Mouse (Mus musculus): Measurements from ENCODE around the gene Kcnj10. TPM values are rescaled to one million over a fixed set of nuclear protein-coding genes. Genes with fewer than 3 reads are reported as not detected.
A peak's percentile ranks its signal among the peaks of the same experiment; 100 is the strongest.

Gene Kcnj10
- polyA plus RNA-seq, 1 experiment from 2014 or later: 0.64 TPM

DNA sequence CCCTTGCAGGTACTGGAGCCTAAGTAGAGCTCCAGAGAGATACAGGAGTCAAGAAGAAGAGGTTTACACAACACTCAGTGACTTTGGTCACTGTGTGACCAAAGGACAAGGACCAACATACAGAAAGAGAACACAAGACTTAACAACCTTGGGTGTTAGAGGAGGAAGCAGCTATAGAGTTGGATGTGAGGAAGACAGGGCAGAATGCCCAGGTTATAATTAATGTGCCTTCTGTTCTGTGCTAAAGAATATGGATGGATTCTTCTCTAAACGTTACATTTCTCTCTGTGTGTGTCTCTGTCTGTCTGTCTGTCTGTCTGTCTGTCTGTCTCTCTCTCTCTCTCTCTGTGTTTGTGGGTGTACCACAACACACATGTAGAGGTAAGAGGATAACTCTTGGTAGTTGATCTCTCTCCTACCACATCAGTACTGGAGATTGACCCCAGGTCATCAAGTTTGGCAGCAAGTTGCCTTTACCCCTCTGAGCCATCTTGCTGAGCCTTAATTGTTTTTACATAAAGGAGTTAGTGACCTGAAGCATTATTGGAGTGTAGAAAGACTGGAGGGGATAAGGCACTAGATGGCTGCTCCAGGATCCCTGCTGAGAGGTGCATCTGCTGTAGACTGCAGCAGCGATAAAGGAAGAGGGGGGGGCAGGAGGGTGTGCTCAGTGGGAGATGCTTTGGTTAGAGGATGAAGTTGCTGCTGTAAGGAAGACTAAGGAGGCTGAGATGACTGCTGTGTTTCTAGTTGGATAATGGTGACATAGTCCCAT lies 3.4 kb upstream of the Kcnj10 start:
- no peak for ATAC-seq (ENCODE audit: low FRiP score, low read depth)
- Histone ChIP-seq H3K27ac (replicated peaks) (no peak overlapping the region), H3K9ac (replicated peaks) (no peak overlapping the region), H3K4me1 (peaks cover 18% of the 10 kb centered on the region), H3K4me2 (replicated peaks) (no peak overlapping the region), H3K4me3 (no peak overlapping the region), H3K9me3 (no peaks in the 10 kb centered on the region), H3K36me3 (no peaks in the 10 kb centered on the region), H3K27me3 (peaks cover 34% of the 10 kb centered on the region)
- 43% methylated on average over 2 of the region's 2 CpGs for WGBS

DNA sequence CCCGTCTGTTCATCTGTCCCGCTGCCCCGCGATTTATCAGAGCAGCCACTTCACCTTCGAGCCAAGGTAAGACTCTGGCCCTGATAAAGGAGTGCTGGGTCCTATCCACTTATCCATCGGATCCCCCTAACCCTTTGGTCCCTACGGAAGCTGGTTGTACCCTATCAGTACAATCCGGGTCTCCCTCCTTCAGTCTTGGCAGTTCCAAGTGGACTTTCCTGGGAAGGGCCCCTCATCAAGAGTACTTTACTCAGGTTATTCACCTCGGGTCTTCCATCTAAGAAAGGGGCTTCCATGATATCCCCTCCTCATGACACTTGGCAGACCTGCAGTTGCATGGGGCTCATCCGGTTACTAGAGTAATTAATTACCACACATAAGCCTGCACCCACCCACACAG lies 376 bp downstream of the Kcnj10 start:
- H3K27me3 ChIP-seq: peaks cover 30% of the 10 kb centered on the region
- peak overlapping the region; percentile 50 for H3K9ac ChIP-seq (replicated peaks)
- H3K4me1 ChIP-seq: peaks cover 25% of the 10 kb centered on the region
- 18% methylated on average over 10 of the region's 10 CpGs for WGBS
- H3K27ac ChIP-seq (replicated peaks): no peak overlapping the region
- ATAC-seq (ENCODE audit: low FRiP score, low read depth): no peak
- H3K4me2 ChIP-seq (replicated peaks): peak overlapping the region; percentile 72
- peak overlapping the region; percentile 55 for H3K4me3 ChIP-seq
- no peaks in the 10 kb centered on the region for H3K9me3 ChIP-seq
- H3K36me3 ChIP-seq: no peaks in the 10 kb centered on the region

DNA sequence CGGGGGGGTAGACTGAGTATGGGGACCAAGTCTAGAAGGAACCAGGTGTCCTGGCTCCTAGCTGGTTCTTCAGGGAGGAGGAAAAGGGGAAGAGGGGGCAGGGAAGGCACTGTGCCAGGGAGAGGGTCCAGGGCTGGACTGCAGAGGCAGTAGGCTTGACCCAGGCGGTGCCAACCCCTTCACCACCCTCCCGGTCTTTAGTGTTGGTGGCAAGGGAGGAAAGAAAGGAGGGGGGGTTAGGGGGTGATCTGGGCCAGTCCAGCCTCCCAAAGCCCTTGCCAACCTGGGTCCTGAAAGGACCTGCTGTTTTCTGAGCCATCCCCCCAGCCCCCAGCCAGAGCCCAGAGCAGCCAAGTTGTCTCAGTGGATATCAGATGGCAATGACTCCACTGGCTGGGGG lies 1.7 kb downstream of the Kcnj10 start:
- WGBS: 96% methylated on average over 3 of the region's 3 CpGs
- no peak for ATAC-seq (ENCODE audit: low FRiP score, low read depth)
- peaks cover 25% of the 10 kb centered on the region for H3K4me1 ChIP-seq
- H3K4me3 ChIP-seq: no peak overlapping the region
- H3K9me3 ChIP-seq: no peaks in the 10 kb centered on the region
- no peak overlapping the region for H3K27ac ChIP-seq (replicated peaks)
- peaks cover 28% of the 10 kb centered on the region for H3K27me3 ChIP-seq
- H3K4me2 ChIP-seq (replicated peaks): peak overlapping the region; percentile 72
- H3K36me3 ChIP-seq: no peaks in the 10 kb centered on the region
- no peak overlapping the region for H3K9ac ChIP-seq (replicated peaks)

DNA sequence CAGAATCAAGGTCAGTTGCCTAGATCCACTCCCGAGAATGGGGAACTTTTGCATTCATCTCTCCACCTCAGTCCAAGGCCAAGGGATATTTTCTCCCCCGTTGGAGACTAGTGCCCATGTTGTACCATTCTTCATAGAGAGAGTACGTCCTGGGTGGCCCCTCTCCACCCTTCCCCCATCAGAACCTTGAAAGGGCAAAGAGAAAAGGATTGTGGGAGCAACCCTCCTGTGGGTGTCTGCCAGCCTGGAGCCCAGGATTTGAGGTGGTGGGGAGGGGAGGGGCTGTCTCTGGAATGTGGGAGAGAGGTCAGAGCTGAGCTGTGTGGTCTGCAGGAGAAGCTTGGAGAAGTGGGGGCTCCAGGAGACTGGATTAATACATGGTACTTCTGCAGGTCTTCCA lies 2.9 kb downstream of the Kcnj10 start:
- no peak overlapping the region for H3K9ac ChIP-seq (replicated peaks)
- no peak for ATAC-seq (ENCODE audit: low FRiP score, low read depth)
- H3K27ac ChIP-seq (replicated peaks): no peak overlapping the region
- no peaks in the 10 kb centered on the region for H3K9me3 ChIP-seq
- peaks cover 30% of the 10 kb centered on the region for H3K4me1 ChIP-seq
- peaks cover 22% of the 10 kb centered on the region for H3K27me3 ChIP-seq
- no peaks in the 10 kb centered on the region for H3K36me3 ChIP-seq
- 54% methylated on average over 3 of the region's 3 CpGs for WGBS
- no peak overlapping the region for H3K4me3 ChIP-seq
- H3K4me2 ChIP-seq (replicated peaks): no peak overlapping the region

DNA sequence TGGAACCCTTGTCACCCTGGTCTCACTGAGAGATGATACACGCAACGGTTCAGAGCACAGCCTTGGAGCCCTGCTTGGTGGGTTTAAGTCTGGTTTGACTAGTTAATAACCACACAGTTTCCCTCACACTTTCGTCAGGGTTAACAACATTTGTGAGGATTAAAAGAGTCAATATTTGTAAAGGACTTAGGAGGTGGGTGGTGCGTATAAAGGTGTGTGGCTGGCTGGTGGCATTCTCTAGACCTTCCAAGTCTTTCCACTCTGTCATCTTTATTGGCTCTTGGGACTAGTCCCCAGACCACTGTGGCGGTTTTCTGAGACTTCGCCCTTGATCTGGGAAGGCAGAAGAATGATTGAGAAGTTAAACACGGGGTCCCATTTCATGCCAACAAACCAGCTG lies 3.8 kb downstream of the Kcnj10 start:
- H3K27ac ChIP-seq (replicated peaks): no peak overlapping the region
- H3K27me3 ChIP-seq: peaks cover 20% of the 10 kb centered on the region

DNA sequence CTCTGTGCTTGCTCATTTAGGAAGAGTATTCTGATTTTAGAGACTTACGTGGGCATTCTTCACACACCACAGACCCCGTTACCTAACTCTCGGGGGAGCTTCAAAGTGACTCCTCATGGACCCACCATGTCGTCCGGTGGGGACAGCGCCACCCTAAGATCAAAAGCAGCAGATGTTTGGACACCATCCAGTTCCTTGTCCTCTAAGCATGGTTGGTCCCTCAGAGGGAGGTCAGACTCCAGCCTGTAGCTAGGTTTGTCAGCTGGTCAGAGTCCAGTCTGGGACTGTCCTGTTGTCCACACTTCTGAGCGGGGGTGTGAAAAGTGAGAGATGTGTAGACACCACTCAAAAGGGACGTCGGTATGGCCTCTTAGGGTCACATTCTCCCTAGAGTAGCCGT lies 5.7 kb downstream of the Kcnj10 start:
- Histone ChIP-seq H3K9ac (replicated peaks) (no peak overlapping the region), H3K27ac (replicated peaks) (no peak overlapping the region), H3K27me3 (peaks cover 13% of the 10 kb centered on the region), H3K4me3 (no peak overlapping the region), H3K4me1 (peaks cover 44% of the 10 kb centered on the region), H3K4me2 (replicated peaks) (no peak overlapping the region), H3K9me3 (no peaks in the 10 kb centered on the region), H3K36me3 (no peaks in the 10 kb centered on the region)
- WGBS: 89% methylated on average over 10 of the region's 10 CpGs
- no peak for ATAC-seq (ENCODE audit: low FRiP score, low read depth)

More for the DNA sequence above, 3.8 kb downstream of the Kcnj10 start:
- no peak for ATAC-seq (ENCODE audit: low FRiP score, low read depth)
- Histone ChIP-seq H3K4me2 (replicated peaks) (no peak overlapping the region), H3K9me3 (no peaks in the 10 kb centered on the region), H3K4me1 (peaks cover 40% of the 10 kb centered on the region), H3K4me3 (no peak overlapping the region), H3K9ac (replicated peaks) (no peak overlapping the region), H3K36me3 (no peaks in the 10 kb centered on the region)
- 85% methylated on average over 7 of the region's 7 CpGs for WGBS

DNA sequence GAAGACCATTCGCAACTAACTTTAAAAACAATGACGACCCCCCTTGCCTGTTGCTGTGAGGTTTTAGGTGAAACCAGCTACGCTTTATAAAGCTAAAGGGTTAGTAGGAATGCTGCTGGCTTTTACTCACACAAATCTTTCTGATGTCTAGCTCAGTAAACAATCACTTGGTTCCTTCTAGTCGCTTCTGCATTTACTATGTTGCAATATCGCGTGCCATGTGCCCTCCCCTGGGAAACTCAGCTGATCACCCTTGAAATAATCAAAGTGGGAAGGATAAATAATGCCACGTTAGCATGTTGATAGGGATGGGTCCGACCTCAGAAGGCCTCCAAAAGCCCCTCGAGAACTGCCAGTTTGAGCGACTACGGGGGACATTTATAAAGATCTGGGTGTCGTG lies 6.4 kb downstream of the Kcnj10 start:
- Histone ChIP-seq H3K4me2 (replicated peaks) (no peak overlapping the region), H3K36me3 (no peaks in the 10 kb centered on the region)

DNA sequence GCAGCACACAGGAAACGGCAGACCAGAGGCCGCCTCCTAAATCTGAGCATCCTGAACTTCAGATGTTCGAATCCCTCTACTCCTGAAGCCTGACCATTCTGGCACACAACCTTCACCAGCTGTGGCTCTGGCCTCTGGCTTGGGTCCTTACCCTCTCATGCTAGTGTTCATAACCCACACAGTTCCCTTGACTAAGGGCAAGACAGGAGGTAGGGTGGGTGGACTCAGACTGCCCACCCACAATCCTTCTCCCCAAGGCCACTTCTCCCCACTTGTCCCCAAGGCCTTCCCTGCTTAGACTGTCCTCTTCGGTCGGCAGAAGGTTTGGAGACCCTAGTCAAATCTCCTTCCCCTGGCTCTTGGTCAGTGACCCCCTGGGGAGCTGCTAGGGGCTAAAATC lies 8.5 kb downstream of the Kcnj10 start:
- H3K36me3 ChIP-seq: no peaks in the 10 kb centered on the region
- no peak overlapping the region for H3K4me3 ChIP-seq
- H3K4me2 ChIP-seq (replicated peaks): peak overlapping the region; percentile 38
- peaks cover 49% of the 10 kb centered on the region for H3K4me1 ChIP-seq
- peak overlapping the region; percentile 45; the same call in 1 of the 2 replicates for H3K9ac ChIP-seq (replicated peaks)
- H3K27ac ChIP-seq (replicated peaks): peak overlapping the region; percentile 94
- no peaks in the 10 kb centered on the region for H3K9me3 ChIP-seq
- H3K27me3 ChIP-seq: peaks cover 10% of the 10 kb centered on the region
- peak; percentile 34 for ATAC-seq (ENCODE audit: low FRiP score, low read depth)
- 36% methylated on average over 5 of the region's 5 CpGs for WGBS

More for the DNA sequence above, 6.4 kb downstream of the Kcnj10 start:
- H3K4me1 ChIP-seq: peaks cover 46% of the 10 kb centered on the region
- no peak overlapping the region for H3K9ac ChIP-seq (replicated peaks)
- H3K27me3 ChIP-seq: peaks cover 6% of the 10 kb centered on the region
- ATAC-seq (ENCODE audit: low FRiP score, low read depth): no peak
- no peaks in the 10 kb centered on the region for H3K9me3 ChIP-seq
- no peak overlapping the region for H3K27ac ChIP-seq (replicated peaks)
- 91% methylated on average over 12 of the region's 12 CpGs for WGBS
- H3K4me3 ChIP-seq: no peak overlapping the region

DNA sequence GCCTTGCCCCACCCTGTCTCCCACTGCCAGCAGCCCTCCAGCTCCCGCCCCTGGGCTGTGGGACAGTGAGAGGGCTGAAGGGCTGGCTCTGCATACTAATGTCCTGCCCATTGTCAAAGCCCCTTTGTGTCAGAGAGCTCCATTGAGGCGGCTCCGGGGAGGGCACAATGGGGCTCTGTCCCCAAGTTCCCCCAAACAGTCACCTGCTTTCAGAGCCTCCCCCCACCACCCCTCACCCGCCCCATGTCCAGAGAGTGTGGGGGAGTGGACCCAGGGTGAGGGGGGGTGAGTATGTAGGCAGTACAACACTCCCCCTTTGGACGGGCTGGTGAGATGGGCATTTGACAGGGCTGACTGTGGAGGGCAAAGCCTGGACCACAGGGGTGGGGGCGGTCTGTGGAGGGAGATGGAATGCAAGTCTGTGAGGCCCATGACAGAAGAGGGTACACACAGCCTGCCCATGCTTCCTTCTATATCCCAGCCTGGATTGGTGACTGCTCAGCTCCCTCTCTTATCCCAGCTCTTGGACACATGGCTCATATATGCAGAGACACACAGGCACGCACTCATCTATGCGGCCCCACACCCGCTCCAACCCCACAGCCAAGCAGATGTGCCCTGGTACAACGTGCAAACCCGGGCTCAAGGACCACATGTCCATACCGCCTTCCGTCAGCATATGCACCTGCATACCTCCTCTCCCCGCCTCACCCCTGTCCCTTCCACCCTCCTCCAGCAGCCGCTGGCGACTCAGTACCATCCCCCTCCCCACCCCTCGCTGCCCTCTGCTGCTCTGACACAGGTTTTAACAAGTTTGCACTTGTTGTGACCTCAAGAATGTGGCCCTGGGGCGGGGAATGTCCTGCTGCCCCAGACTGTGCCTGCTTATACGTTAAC lies 9.2 kb downstream of the Kcnj10 start:
- peaks cover 10% of the 10 kb centered on the region for H3K27me3 ChIP-seq
- 0 out of 2 replicates have a peak overlapping the region, but pooled peaks have one; percentile 1 for H3K4me3 ChIP-seq
- 6% methylated on average over 19 of the region's 19 CpGs for WGBS
- ATAC-seq (ENCODE audit: low FRiP score, low read depth): peak; percentile 98
- peak overlapping the region; percentile 38 for H3K4me2 ChIP-seq (replicated peaks)
- no peaks in the 10 kb centered on the region for H3K36me3 ChIP-seq
- no peaks in the 10 kb centered on the region for H3K9me3 ChIP-seq
- peaks cover 55% of the 10 kb centered on the region for H3K4me1 ChIP-seq
- H3K27ac ChIP-seq (replicated peaks): peak overlapping the region; percentile 94
- peak overlapping the region; percentile 45 for H3K9ac ChIP-seq (replicated peaks)

DNA sequence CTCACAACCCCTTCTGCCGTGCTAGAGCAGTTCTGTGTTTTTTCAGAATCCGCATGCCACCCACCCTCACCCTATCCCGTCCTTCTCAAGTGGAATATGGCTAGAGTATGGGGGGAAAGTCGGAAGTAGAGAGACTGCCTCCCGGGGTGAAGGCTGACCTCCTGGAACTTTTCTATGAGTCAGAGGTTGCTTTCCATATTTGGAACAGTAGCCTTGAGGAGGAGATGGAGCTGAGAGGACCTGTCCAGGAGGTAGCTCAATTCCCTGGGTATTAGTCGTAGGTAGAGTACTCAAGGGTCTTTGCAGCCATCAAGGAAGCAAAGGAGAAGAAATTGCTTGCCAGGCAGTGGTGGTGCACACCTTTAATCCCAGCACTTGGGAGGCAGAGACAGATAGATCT lies 11.0 kb downstream of the Kcnj10 start:
- peaks cover 11% of the 10 kb centered on the region for H3K27me3 ChIP-seq
- 81% methylated on average over 6 of the region's 6 CpGs for WGBS
- H3K36me3 ChIP-seq: no peaks in the 10 kb centered on the region
- H3K9ac ChIP-seq (replicated peaks): no peak overlapping the region
- H3K4me2 ChIP-seq (replicated peaks): no peak overlapping the region
- no peak overlapping the region for H3K4me3 ChIP-seq
- no peaks in the 10 kb centered on the region for H3K9me3 ChIP-seq
- ATAC-seq (ENCODE audit: low FRiP score, low read depth): no peak
- H3K27ac ChIP-seq (replicated peaks): no peak overlapping the region
- H3K4me1 ChIP-seq: peaks cover 67% of the 10 kb centered on the region

DNA sequence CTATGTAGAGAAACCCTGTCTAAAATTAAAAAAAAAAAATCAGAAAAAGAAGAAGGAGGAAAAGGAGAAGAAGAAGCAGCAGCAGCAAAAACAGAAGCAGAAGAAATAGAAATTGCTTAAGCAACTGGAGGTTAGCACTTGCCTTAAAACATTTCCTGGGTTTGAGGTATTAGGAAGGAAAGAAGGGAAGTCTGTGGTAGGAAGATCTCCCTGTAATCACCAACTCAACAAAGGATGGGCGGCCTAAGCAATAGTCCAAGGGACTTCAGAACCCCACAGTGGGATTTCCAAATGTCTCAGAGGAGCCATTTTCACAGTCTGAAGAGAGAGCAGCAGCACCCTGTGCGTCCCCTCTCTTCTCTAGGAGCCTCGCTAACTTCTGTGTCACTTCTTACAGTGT lies 11.4 kb downstream of the Kcnj10 start:
- Histone ChIP-seq H3K27ac (replicated peaks) (no peak overlapping the region), H3K9ac (replicated peaks) (no peak overlapping the region), H3K4me1 (peaks cover 67% of the 10 kb centered on the region), H3K4me3 (no peak overlapping the region), H3K9me3 (no peaks in the 10 kb centered on the region), H3K27me3 (peaks cover 16% of the 10 kb centered on the region), H3K4me2 (replicated peaks) (no peak overlapping the region), H3K36me3 (no peaks in the 10 kb centered on the region)
- WGBS: 90% methylated on average over 3 of the region's 3 CpGs
- no peak for ATAC-seq (ENCODE audit: low FRiP score, low read depth)

DNA sequence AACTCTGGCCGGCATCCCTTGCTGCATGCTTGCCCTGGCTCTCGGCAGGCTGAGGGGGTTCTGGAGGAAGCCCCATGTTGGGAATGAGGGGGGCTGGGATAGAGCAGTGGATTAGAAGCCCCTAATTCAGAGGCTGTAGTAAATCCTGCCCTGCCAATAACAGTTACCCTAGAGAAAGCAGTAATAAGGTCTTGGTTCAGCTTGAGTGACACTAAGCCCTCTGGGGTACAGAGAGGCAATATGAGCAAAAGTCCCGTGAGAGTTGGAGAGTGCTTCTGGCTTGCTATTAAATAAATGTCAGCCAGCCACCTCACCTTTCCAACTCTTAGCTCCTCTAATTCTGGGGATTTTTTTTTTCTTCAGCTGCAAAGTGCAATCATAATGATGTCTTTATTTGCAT lies 14.3 kb downstream of the Kcnj10 start:
- Histone ChIP-seq H3K4me1 (peaks cover 59% of the 10 kb centered on the region), H3K9ac (replicated peaks) (no peak overlapping the region; the same call in 1 of the 2 replicates), H3K36me3 (no peaks in the 10 kb centered on the region), H3K27ac (replicated peaks) (peak overlapping the region; percentile 76), H3K4me3 (no peak overlapping the region), H3K9me3 (no peaks in the 10 kb centered on the region), H3K4me2 (replicated peaks) (no peak overlapping the region), H3K27me3 (peaks cover 16% of the 10 kb centered on the region)
- WGBS: 17% methylated on average over 3 of the region's 3 CpGs
- no peak; the same call in 1 of the 2 replicates for ATAC-seq (ENCODE audit: low FRiP score, low read depth)

Data from midbrain, embryonic 12.5 days (tissue).